Mouse (Mus musculus): ENCODE measurements around the gene Schip1.

Gene Schip1

DNA sequence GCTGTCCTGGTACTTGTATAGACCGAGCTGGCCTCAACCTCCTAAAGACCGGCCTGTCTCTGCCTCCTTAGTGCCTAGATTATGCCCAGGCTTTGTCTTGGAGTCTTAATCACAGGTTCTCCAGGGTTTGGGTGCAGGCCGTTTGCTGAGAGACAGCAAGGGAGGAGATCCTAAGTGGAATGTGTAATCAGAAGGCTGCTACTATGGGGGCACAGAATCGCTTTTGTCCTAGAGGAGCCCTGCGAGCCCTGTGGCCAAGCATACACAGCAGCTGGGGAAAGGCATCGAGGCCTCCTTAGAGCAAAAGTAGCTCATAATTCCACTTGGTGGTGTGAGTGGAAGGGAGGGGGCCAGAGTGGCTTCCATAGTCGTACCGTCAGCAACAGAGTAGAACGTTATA, 419.4 kb downstream of the Schip1 start:
- DNase-seq = no peak

DNA sequence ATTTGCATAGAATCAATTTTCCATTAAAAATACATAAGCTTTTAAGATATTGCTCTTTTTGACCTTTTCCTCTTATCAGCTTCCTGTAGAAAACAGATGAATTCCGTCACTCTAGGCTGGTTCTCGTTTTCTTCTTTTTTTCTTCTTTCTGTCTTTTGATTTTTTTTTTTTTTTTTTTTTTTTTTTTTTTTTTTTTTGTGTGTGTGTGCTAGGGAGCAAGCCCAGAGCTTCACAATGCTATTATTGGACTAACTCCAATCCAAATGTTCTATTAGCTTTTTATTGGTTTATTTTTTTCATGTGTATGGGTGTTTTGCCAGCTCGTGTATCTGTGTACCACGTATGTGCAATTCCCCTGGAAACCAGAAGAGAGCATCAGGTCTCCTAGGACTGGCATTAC, 420.0 kb downstream of the Schip1 start:
- DNase-seq = no peak

DNA sequence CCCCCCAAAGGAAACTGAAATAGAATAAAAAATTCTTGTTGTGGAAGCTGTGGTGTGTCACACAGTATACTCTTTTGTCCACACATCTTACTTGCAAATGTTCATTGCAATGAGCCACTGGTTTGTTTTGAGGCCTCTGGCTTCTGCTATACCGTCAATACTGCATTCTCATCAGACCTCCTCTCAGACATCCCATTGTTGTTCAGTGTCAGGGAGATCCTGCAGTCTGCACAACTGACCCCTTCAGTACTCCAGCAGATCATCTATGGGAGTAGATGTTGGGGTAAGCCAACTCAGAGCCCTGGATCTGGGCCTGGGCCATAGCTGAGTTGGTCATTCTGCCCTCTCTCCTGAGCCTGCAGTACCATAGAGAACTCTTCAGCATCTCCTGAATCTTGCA, 423.0 kb downstream of the Schip1 start:
- DNase-seq = no peak

GRCm38 (mm10) chr3:68488316-68488715, 423.7 kb downstream of the Schip1 start:
- DNase-seq = no peak

DNA sequence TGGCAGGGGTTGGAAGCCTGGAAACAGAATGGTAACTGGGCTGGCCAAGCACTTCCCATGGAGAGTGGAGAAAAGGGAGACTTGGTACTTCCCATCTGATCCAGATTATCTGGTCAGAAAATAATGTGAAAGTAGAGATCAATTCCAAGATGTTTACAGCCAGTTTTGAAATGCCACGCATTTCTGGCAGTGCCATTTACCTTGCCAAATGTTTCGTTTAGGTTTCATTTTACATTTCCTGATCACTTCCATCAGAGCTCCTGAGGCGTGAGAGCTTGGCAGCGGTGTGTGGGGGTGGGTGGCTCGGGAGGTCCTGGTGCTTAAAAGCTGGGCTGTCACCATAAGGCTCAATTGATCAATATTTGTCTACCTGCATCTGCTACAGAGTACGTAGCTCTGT, 426.9 kb downstream of the Schip1 start:
- DNase-seq = no peak

DNA sequence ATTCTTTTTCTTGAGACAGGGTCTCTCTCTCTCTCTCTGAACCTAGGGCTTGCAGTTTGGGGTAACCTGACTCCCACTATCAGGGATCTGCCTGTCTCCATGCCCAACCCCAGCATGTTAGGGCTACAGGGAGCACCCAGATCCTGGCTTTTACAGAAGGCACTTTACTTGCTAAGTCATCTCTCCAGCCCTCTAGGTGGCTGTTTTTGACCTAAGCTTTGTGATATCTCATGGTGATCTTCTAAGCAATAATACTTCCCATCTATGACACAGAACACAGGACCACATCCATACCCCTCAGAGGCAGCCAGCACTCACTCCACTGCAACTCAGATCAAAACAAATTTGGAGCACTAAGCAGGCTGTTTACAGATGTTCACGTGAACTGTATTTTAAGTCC, 427.5 kb downstream of the Schip1 start:
- no peak for DNase-seq

DNA sequence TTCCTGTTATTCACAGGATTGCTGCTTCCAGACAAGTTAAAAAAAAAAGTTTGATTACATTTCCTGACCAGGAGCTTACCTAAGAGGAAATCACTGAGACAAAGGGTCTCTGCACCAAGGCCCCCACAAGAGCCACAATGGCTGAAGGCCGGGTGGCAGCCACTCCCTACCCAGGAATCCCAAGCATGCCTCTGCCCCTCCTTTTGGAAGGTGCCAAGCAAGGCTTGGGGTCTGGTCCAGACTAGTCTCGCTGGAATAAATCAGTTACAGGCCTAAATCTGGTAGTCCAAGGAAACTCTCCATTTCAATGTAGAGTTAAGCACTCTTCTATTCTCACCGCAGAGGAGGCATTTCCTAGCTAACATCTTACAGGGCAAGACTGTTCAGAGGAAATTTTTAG, 427.9 kb downstream of the Schip1 start:
- DNase-seq = no peak

DNA sequence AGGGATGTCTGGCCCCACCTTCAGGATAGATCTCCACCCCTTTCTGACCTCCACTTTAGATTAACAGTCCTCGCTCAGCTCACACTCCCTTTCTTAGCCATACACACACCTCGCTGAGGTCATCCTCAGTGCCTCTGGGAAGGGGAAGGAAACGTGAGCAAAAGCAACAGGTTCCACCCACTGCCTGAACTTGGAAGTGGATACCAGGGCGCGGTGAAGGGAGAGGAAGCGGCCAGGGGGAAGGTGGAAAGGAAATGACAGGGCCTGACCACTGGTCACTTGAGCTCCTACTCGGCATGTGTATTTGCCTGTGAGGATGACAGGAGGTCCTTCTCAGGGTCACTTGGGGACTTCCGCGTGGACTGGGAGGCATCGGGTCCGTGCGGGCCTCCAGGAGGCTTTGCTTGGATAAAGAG, 428.6 kb downstream of the Schip1 start:
- DNase-seq = no peak

DNA sequence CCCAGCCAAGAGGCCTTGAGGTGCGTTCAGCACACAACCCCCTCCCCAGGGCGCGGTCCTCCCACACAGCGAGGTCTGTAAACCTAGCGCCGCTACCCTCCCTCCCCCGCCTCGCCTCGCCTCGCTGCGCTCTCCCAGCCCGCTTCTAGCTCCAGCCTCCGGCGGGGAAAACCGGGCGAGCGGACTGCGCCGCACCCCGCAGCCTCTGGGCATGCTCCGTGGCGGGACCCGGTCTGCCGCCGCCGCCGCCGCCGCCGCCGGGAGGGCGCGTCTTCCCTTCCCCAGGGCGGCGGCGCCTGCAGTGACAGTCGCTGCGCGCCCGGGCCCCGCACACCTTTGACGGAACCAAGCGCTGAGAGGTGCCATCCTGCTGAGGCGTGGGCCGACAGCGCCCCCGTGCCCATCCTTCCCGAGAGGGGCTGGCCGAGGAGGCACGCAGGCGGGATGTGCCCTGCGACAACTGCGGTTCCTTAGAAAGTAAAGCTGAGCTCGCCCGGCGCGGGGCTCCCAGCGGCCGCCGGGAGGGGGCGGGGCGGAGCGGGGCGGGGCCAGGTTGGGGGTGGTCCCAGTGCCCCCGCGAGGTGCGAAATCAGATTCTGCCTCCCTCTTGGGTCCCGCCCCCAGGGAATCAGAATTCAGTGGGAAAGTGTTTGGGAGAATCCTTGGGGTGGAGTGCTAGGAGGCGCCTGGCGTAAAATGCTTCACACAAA, 429.1 kb downstream of the Schip1 start:
- DNase-seq = peak; percentile 13 to 24

DNA sequence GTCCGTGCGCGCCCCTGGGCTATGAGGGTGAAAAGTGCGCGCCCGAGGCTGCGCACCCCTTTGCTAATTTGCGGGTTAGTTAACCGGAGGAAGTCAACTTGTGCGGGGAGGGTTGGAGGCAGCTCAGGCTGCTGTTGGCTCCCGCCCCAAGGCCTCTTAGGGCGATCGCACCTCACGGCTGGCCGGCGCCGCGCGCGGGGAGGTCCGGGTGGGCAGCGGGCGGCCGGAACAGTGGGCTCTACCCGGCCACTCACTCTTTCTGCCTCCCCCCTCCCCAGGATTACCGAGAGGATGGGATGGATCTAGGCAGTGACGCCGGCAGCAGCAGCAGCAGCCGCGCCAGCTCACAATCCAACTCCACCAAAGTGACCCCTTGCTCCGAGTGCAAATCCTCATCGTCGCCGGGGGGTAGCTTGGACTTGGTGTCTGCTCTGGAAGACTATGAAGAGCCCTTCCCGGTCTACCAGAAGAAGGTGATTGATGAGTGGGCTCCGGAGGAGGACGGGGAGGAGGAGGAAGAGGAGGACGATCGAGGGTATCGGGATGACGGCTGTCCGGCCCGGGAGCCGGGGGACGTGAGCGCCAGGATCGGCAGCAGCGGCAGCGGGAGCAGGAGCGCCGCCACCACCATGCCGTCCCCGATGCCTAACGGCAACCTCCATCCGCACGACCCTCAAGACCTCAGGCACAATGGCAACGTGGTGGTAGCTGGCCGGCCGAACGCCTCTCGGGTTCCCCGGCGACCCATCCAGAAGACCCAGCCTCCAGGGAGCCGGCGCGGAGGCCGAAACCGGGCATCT, 429.9 kb downstream of the Schip1 start:
- DNase-seq = peak in 1 of 2 experiments; percentile 5

GRCm38 (mm10) chr3:68495096-68495735, 430.6 kb downstream of the Schip1 start:
- peak in 1 of 2 experiments; percentile 2 for DNase-seq

- DNase-seq = no peak
Measured at GRCm38 (mm10) chr3:68495736-68496242, 431.2 kb downstream of the Schip1 start.

GRCm38 (mm10) chr3:68496513-68496912, 431.9 kb downstream of the Schip1 start:
- DNase-seq = no peak

DNA sequence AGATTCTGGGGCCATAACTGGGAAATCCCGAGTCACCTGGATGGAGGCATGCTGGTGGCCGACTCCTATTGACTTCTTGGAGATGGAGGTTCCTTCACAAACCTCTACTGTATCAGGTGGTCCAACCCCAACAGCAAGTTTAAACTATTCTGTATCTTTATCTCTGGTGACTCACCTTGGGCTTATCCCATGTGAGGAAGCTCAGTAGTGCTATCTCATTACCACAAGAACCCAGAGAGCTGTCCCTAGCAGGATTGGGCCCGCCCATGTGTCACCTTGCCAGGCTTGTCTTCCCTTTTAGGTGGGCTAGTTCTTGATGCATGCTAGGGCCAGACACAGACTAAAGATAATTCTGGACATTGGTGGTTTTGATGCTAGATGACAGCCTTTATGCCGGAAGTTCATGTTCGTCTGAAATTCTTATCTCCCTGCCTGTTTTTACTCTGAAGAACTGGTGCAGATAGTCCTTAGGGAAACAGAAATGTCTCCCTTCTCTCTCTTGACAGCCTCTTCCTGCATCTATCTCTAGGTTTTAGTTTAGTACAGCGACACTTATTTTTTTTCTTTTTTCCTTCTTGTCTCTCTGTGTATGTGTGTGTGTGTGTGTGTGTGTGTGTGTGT, 435.0 kb downstream of the Schip1 start:
- DNase-seq = no peak

DNA sequence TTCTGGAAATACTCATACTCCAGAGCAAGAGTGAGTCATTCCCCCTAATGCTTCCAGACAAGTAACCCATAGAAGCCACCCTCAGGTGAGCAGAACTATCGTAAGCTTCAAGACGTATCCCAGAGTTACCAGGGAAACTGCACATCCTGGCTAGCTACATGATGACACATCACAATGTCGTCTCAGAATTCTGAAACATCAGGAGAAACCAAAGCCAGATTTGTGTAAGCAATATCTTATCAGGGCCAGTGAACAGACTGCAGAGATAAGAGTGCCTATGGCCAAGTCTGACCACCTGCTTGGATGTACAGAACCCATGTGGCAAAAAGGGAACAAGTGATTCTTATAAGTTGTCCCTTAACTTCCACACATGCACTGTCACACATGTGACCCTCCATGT, 440.2 kb downstream of the Schip1 start:
- no peak for DNase-seq

DNA sequence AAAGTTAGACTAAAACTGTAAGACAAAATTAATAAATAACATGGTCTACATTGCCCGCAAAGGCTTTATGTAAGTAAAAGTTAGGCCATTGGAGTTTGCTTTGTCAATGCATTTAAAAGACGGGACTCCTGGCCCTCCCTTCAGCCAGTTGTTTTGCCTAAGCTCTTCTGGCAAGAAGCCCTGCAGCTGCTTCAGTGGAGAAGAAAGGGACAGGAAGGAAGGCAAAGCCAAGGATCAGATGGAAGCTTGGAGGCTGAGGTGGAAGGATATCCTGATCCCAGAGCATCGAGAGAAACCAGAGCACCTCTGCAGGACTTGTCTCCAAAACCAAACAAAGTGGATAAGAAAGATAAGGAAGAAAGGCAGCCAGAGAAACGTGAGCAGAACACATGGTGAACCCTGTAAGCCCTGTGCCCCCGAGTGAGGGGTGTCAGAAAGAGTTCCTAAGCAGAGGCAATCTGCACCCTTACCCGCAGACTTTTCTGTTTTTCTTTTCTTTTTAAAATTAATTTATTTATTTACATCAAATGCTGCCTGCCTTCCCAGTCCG, 442.2 kb downstream of the Schip1 start:
- no peak for DNase-seq

- no peak for DNase-seq
Measured at GRCm38 (mm10) chr3:68508629-68509028, 444.0 kb downstream of the Schip1 start.

DNA sequence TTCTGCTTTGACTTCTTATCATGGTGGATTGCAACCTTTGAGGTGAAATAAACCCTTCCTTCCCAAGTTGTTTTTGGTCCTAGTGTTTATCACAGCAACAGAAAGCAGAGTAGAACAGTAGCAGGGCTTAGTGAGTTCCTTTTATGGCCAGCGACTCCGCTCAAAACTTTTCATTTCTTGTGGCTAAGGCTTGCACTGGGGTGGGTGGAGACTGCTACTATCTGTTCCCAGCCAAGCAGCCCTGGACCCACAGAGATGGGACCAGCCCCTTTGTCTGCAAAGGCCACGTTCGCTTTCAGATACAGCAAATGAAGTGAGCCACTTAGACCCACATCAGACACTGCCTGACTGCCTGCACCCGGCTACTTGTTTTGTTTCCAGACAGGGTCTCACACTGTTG, 446.3 kb downstream of the Schip1 start:
- DNase-seq = no peak

GRCm38 (mm10) chr3:68511744-68512143, 447.1 kb downstream of the Schip1 start:
- DNase-seq = no peak

GRCm38 (mm10) chr3:68512327-68512726, 447.7 kb downstream of the Schip1 start:
- DNase-seq = no peak

GRCm38 (mm10) chr3:68513340-68514119, 448.9 kb downstream of the Schip1 start:
- no peak for DNase-seq

GRCm38 (mm10) chr3:68514120-68514497, 449.5 kb downstream of the Schip1 start:
- DNase-seq = no peak
